In genomic region chr2:11693352-11693751, GRCm38 (mm10) we compare ENCODE assay signal across 20 mouse cellular contexts. TPM values are rescaled to one million over a fixed set of nuclear protein-coding genes. Genes with fewer than 3 reads are reported as not detected.
"Had no signal": no experiment of that assay in that cellular context is flagged by ENCODE, and none has a peak within 500 bp of the region (broad histone marks: within the 10 kb centered on the region; RNA-seq: fewer than 3 reads in every experiment).

No protein-coding gene starts in this region.

- H3K27me3 ChIP-seq: limb, embryonic 13.5 days; liver, embryonic 15.5 days had no signal

- H3K4me2 ChIP-seq: limb, embryonic 13.5 days; liver, embryonic 11.5 days; liver, embryonic 15.5 days; midbrain, embryonic 11.5 days had no signal

- DNase-seq: layer of hippocampus, adult 9-11 months; lung, adult 2 months; lung, postnatal 14 days; lung, postnatal 4 days; midbrain, embryonic 14.5 days; thymus, adult 18-20 months; thymus, postnatal 36 days had no signal

- H3K9ac ChIP-seq: limb, embryonic 13.5 days; liver, embryonic 15.5 days had no signal

- H3K4me3 ChIP-seq: layer of hippocampus, adult 2 months; limb, embryonic 10.5 days; limb, embryonic 13.5 days; liver, embryonic 15.5 days had no signal

- H3K36me3 ChIP-seq: limb, embryonic 10.5 days; limb, embryonic 13.5 days; liver, embryonic 15.5 days had no signal

- H3K4me1 ChIP-seq: limb, embryonic 10.5 days; limb, embryonic 13.5 days had no signal

- H3K9me3 ChIP-seq: limb, embryonic 10.5 days; limb, embryonic 13.5 days; liver, embryonic 15.5 days had no signal

- H3K27ac ChIP-seq: kidney, postnatal 0 days; layer of hippocampus, adult 2 months; limb, embryonic 10.5 days; limb, embryonic 13.5 days; liver, embryonic 15.5 days had no signal

RNA-seq across cellular contexts. Expression of gene Il2ra, which starts 50.7 kb away (rescaled TPM):
- total RNA-seq: left cerebral cortex, postnatal 25 days; megakaryocyte progenitor cell, adult 5-6 weeks; midbrain, postnatal 0 days had no signal
- polyA plus RNA-seq: kidney, postnatal 0 days; limb, embryonic 10.5 days; limb, embryonic 13.5 days; liver, embryonic 15.5 days; midbrain, embryonic 11.5 days; midbrain, embryonic 14.5 days; midbrain, postnatal 0 days; neural tube, embryonic 11.5 days; neural tube, embryonic 14.5 days; stomach, embryonic 16.5 days had no signal
